Mouse (Mus musculus) MEL (cell line): ENCODE data around the gene Map4. TPM values are rescaled to one million over a fixed set of nuclear protein-coding genes. Genes with fewer than 3 reads are reported as not detected.
A peak's percentile ranks its signal among the peaks of the same experiment; 100 is the strongest.

Experiments
- DNase-seq: peaks from one replicate; pipeline ENCODE4 v3.0.0; 2011; ENCODE audit warnings: low read depth, low spot score
- H3K27ac ChIP-seq: 2 replicates; pipeline ENCODE4 v1.5.1; 2012; ENCODE audit warnings: low read depth, mild to moderate bottlenecking, control low read depth, low read length, moderate library complexity; ENCODE audit not compliant: control insufficient read depth
- H3K27me3 ChIP-seq, 2 experiments: fragments of 150-350 bp in 1 of 2; sonication (generic) in 1 of 2; 2 replicates each; pipeline ENCODE4 v1.6.1; 2012; ENCODE audit warnings: low read length in 2 of 2, mild to moderate bottlenecking in 2 of 2, improper control_type of control experiment in 1 of 2, moderate library complexity in 1 of 2; ENCODE audit not compliant: insufficient read depth in 2 of 2, control insufficient read depth in 1 of 2
- H3K36me3 ChIP-seq, 2 experiments: 2 replicates each; pipeline ENCODE4 v1.6.1; 2012 to 2014; ENCODE audit warnings: low read length in 2 of 2, improper control_type of control experiment in 1 of 2, inconsistent platforms in 1 of 2, mild to moderate bottlenecking in 1 of 2; ENCODE audit not compliant: insufficient read depth in 2 of 2, control insufficient read depth in 1 of 2
- H3K4me1 ChIP-seq, 2 experiments: fragments of 150-350 bp in 1 of 2; sonication (generic) in 1 of 2; 2 replicates each; pipeline ENCODE4 v1.6.1; 2012; ENCODE audit warnings: low read length in 2 of 2, improper control_type of control experiment in 1 of 2, mild to moderate bottlenecking in 1 of 2; ENCODE audit not compliant: insufficient read depth in 2 of 2, control insufficient read depth in 1 of 2
- H3K4me3 ChIP-seq, 2 experiments: fragments of 150-350 bp in 1 of 2; sonication (generic) in 1 of 2; 2 replicates each; pipeline ENCODE4 v1.5.1; 2012; ENCODE audit warnings: low read depth in 2 of 2, low read length in 2 of 2, mild to moderate bottlenecking in 2 of 2, moderate library complexity in 2 of 2, control low read depth in 1 of 2, improper control_type of control experiment in 1 of 2; ENCODE audit not compliant: control insufficient read depth in 1 of 2, insufficient read depth in 1 of 2
- H3K79me2 ChIP-seq: 2 replicates; pipeline ENCODE4 v1.6.1; 2012; ENCODE audit warnings: mild to moderate bottlenecking, low read length, moderate library complexity; ENCODE audit not compliant: control insufficient read depth, poor library complexity, insufficient read depth
- H3K9ac ChIP-seq: 2 replicates; pipeline ENCODE4 v1.6.1; 2012; ENCODE audit warnings: low read depth, mild to moderate bottlenecking, control low read depth, low read length, moderate library complexity; ENCODE audit not compliant: control insufficient read depth, poor library complexity, severe bottlenecking
- H3K9me3 ChIP-seq: fragments of 150-350 bp; sonication (generic); replicated peaks from 2 replicates; pipeline ENCODE4 v1.6.1; 2012; ENCODE audit warnings: mild to moderate bottlenecking, low read length, improper control_type of control experiment, moderate library complexity; ENCODE audit not compliant: insufficient read depth
- CHD1 ChIP-seq: IDR thresholded peaks from 2 replicates; pipeline ENCODE4 v1.6.1; 2012; ENCODE audit warnings: low read depth, mild to moderate bottlenecking, inconsistent platforms, low read length, improper control_type of control experiment
- CTCF ChIP-seq, 3 experiments: IDR thresholded peaks in 2 of 3; conservative IDR thresholded peaks in 1 of 3; 2 replicates each; pipeline ENCODE4 v1.5.1; 2011 to 2012; ENCODE audit warnings: low read length in 3 of 3, low read depth in 2 of 3, mild to moderate bottlenecking in 2 of 3, improper control_type of control experiment in 1 of 3, inconsistent platforms in 1 of 3, mixed read lengths in 1 of 3, moderate library complexity in 1 of 3; ENCODE audit not compliant: control insufficient read depth in 1 of 3, insufficient read depth in 1 of 3, poor library complexity in 1 of 3, severe bottlenecking in 1 of 3
- E2F4 ChIP-seq: IDR thresholded peaks from 2 replicates; pipeline ENCODE4 v1.6.1; 2011; ENCODE audit warnings: low read depth, low read length, improper control_type of control experiment, borderline replicate concordance
- ELF1 ChIP-seq: IDR thresholded peaks from 2 replicates; pipeline ENCODE4 v1.6.1; 2014; ENCODE audit warnings: low read depth, mild to moderate bottlenecking, inconsistent platforms, low read length, improper control_type of control experiment, moderate library complexity
- ETS1 ChIP-seq: IDR thresholded peaks from 2 replicates; pipeline ENCODE4 v1.6.1; 2012; ENCODE audit warnings: low read depth, mild to moderate bottlenecking, inconsistent platforms, low read length, improper control_type of control experiment, moderate library complexity
- GABPA ChIP-seq: IDR thresholded peaks from 2 replicates; pipeline ENCODE4 v1.6.1; 2012; ENCODE audit warnings: low read depth, mild to moderate bottlenecking, inconsistent platforms, low read length, improper control_type of control experiment, moderate library complexity
- GATA1 ChIP-seq: IDR thresholded peaks from 2 replicates; pipeline ENCODE4 v1.6.1; 2011; ENCODE audit warnings: low read depth, low read length, improper control_type of control experiment
- JUND ChIP-seq: IDR thresholded peaks from 2 replicates; pipeline ENCODE4 v1.6.1; 2011; ENCODE audit warnings: low read depth, mild to moderate bottlenecking, improper control_type of control experiment, low read length
- KAT2A ChIP-seq: conservative IDR thresholded peaks from 2 replicates; pipeline ENCODE4 v1.6.1; 2012; ENCODE audit warnings: low read depth, low read length, improper control_type of control experiment, inconsistent platforms
- MAFK ChIP-seq: IDR thresholded peaks from 2 replicates; pipeline ENCODE4 v1.6.1; 2011; ENCODE audit warnings: low read depth, mild to moderate bottlenecking, low read length, improper control_type of control experiment, borderline replicate concordance
- MAX ChIP-seq: IDR thresholded peaks from 2 replicates; pipeline ENCODE4 v1.6.1; 2011; ENCODE audit warnings: low read length, improper control_type of control experiment
- MAZ ChIP-seq: IDR thresholded peaks from 2 replicates; pipeline ENCODE4 v1.6.1; 2012; ENCODE audit warnings: low read depth, mild to moderate bottlenecking, inconsistent platforms, low read length, improper control_type of control experiment
- MXI1 ChIP-seq: IDR thresholded peaks from 2 replicates; pipeline ENCODE4 v1.6.1; 2011; ENCODE audit warnings: mild to moderate bottlenecking, low read depth, low read length, improper control_type of control experiment
- MYB ChIP-seq: IDR thresholded peaks from 2 replicates; pipeline ENCODE4 v1.6.1; 2011; ENCODE audit warnings: mild to moderate bottlenecking, low read depth, low read length, improper control_type of control experiment
- MYC ChIP-seq: IDR thresholded peaks from 2 replicates; pipeline ENCODE4 v1.6.1; 2011; ENCODE audit warnings: low read depth, mild to moderate bottlenecking, low read length, improper control_type of control experiment, moderate library complexity
- NELFE ChIP-seq: IDR thresholded peaks from 2 replicates; pipeline ENCODE4 v1.6.1; 2011; ENCODE audit warnings: low read depth, low read length, improper control_type of control experiment
- NRF1 ChIP-seq: IDR thresholded peaks from 2 replicates; pipeline ENCODE4 v1.6.1; 2014; ENCODE audit warnings: low read depth, mild to moderate bottlenecking, inconsistent platforms, low read length, improper control_type of control experiment, moderate library complexity; ENCODE audit not compliant: poor library complexity, insufficient read depth, severe bottlenecking
- POLR2A ChIP-seq, 2 experiments: IDR thresholded peaks; 2 replicates each; pipeline ENCODE4 v1.6.1; 2011 to 2012; ENCODE audit warnings: low read length in 2 of 2, mild to moderate bottlenecking in 2 of 2, control low read depth in 1 of 2, improper control_type of control experiment in 1 of 2, low read depth in 1 of 2, moderate library complexity in 1 of 2; ENCODE audit not compliant: control insufficient read depth in 1 of 2, insufficient read depth in 1 of 2, poor library complexity in 1 of 2
- POLR2AphosphoS2 ChIP-seq: IDR thresholded peaks from 2 replicates; pipeline ENCODE4 v1.6.1; 2011; ENCODE audit warnings: low read length, improper control_type of control experiment
- POLR2AphosphoS5 ChIP-seq: IDR thresholded peaks from 2 replicates; pipeline ENCODE4 v1.6.1; 2012; ENCODE audit warnings: low read depth, borderline replicate concordance, mild to moderate bottlenecking, inconsistent platforms, low read length, moderate library complexity, mixed read lengths
- RCOR1 ChIP-seq: IDR thresholded peaks from 2 replicates; pipeline ENCODE4 v1.6.1; 2012; ENCODE audit warnings: low read depth, mild to moderate bottlenecking, inconsistent platforms, low read length, improper control_type of control experiment
- SIN3A ChIP-seq: IDR thresholded peaks from 2 replicates; pipeline ENCODE4 v1.6.1; 2012; ENCODE audit warnings: low read length, improper control_type of control experiment, inconsistent platforms
- SMC3 ChIP-seq: IDR thresholded peaks from 2 replicates; pipeline ENCODE4 v1.6.1; 2011; ENCODE audit warnings: low read depth, low read length, improper control_type of control experiment
- TAL1 ChIP-seq: IDR thresholded peaks from 2 replicates; pipeline ENCODE4 v1.6.1; 2012; ENCODE audit warnings: mild to moderate bottlenecking, inconsistent platforms, low read length, moderate library complexity, mixed read lengths
- TBP ChIP-seq: IDR thresholded peaks from 2 replicates; pipeline ENCODE4 v1.8.0; 2011; ENCODE audit warnings: low read depth, low read length, improper control_type of control experiment
- ZC3H11A ChIP-seq: IDR thresholded peaks from 2 replicates; pipeline ENCODE4 v1.6.1; 2012; ENCODE audit warnings: low read depth, mild to moderate bottlenecking, inconsistent platforms, low read length, improper control_type of control experiment
- ZKSCAN1 ChIP-seq: IDR thresholded peaks from 2 replicates; pipeline ENCODE4 v1.6.1; 2012; ENCODE audit warnings: low read depth, mild to moderate bottlenecking, inconsistent platforms, low read length, improper control_type of control experiment, moderate library complexity
- ZMIZ1 ChIP-seq: IDR thresholded peaks from 2 replicates; pipeline ENCODE4 v1.6.1; 2012; ENCODE audit warnings: low read depth, mild to moderate bottlenecking, inconsistent platforms, low read length, improper control_type of control experiment, moderate library complexity
- ZNF384 ChIP-seq: IDR thresholded peaks from 2 replicates; pipeline ENCODE4 v1.6.1; 2012; ENCODE audit warnings: low read depth, mild to moderate bottlenecking, inconsistent platforms, low read length, improper control_type of control experiment
- polyA plus RNA-seq, 2 experiments: library from polyadenylated mRNA; stranded (reverse) in 1 of 2; unstranded in 1 of 2; fragments of >175 nt in 1 of 2; fragments of >200 nt in 1 of 2; gene quantifications; 2 replicates each; pipeline versions ENCODE4 v1.2.1 to v1.2.4; 2012; ENCODE audit warnings: low replicate concordance in 2 of 2, low read depth in 1 of 2; ENCODE audit not compliant: insufficient read length in 2 of 2, insufficient read depth in 1 of 2, missing spikeins in 1 of 2
- total RNA-seq: library from RNA; depleted of rRNA; stranded (reverse); fragments of 300-350 nt; gene quantifications from 2 replicates; pipeline ENCODE4 v1.2.3, GENCODE M21; 2012

Gene Map4
- total and polyA plus RNA-seq, 3 experiments: 14.5 to 47.8 TPM; not detected in 1

GRCm38 (mm10) chr9:110118249-110118648, 187.0 kb downstream of the Map4 start:
- TF ChIP-seq POLR2AphosphoS2 (no peak), ELF1 (no peak), E2F4 (no peak), POLR2AphosphoS5 (no peak), POLR2A (IDR thresholded peaks at IDR 0.05; ENCODE audit: control insufficient read depth in 1 of 2, insufficient read depth in 1 of 2, low read depth in 1 of 2, low read length in 2 of 2, poor library complexity in 1 of 2) (no peak), MAX (no peak), ZC3H11A (no peak), SMC3 (no peak), KAT2A (no peak), MAZ (no peak), ETS1 (0 out of 2 replicates have a peak, but pooled peaks have one; percentile 8), SIN3A (no peak; the same call in 1 of the 2 replicates), GATA1 (no peak), ZNF384 (no peak), TBP (no peak), GABPA (no peak), MYB (no peak), ZMIZ1 (no peak), ZKSCAN1 (no peak), CHD1 (0 out of 2 replicates have a peak, but pooled peaks have one; percentile 58), TAL1 (no peak), CTCF (IDR thresholded peaks at IDR 0.05 in 2 of 3, conservative IDR thresholded peaks at IDR 0.05 in 1 of 3; ENCODE audit: control insufficient read depth in 1 of 3, insufficient read depth in 1 of 3, low read depth in 2 of 3, low read length in 3 of 3, poor library complexity in 1 of 3, severe bottlenecking in 1 of 3) (no peak), RCOR1 (no peak), JUND (no peak), NELFE (no peak), MAFK (no peak), NRF1 (no peak), MYC (0 out of 2 replicates have a peak, but pooled peaks have one; percentile 39), MXI1 (0 out of 2 replicates have a peak, but pooled peaks have one; percentile 5)
- peaks cover 3 to 12% of the 10 kb centered on the region in 2 experiments for H3K36me3 ChIP-seq
- no peaks in the 10 kb centered on the region for H3K27me3 ChIP-seq
- H3K4me3 ChIP-seq: peak overlapping the region; percentile 90 to 99
- H3K27ac ChIP-seq: peak overlapping the region; percentile 82
- DNase-seq: peak; percentile 25
- no peaks in the 10 kb centered on the region for H3K9me3 ChIP-seq
- peak overlapping the region; percentile 95 for H3K9ac ChIP-seq
- peaks cover 2 to 3% of the 10 kb centered on the region in 2 experiments; a peak in 2 of 4 replicates for H3K4me1 ChIP-seq
- H3K79me2 ChIP-seq: peaks cover 24% of the 10 kb centered on the region
